Mouse (Mus musculus) adrenal gland (tissue): ENCODE measurements around the gene Baiap2.

Source experiments
- intact Hi-C: fragments of 180-260 bp; cut with DNase I; formaldehyde crosslinking; loops from one replicate; pipeline ENCODE4 v1.15.1; 2025

Baiap2 gene

GRCm38 (mm10) chr11:119942201-119942726 lies 299 bp upstream of the Baiap2 start:
- intact Hi-C loops = loop anchor here (10.0 kb wide), 1 partner anchor 153 kb away; the partner anchor contains the start of genes Ndufaf8 and Tepsin

GRCm38 (mm10) chr11:119943428-119943988 lies 945 bp downstream of the Baiap2 start:
- intact Hi-C loops = loop anchor here (10.0 kb wide), 1 partner anchor 151 kb away; the partner anchor contains the start of genes Ndufaf8 and Tepsin

GRCm38 (mm10) chr11:119945343-119945742 lies 2.8 kb downstream of the Baiap2 start:
- intact Hi-C loops = loop anchor here (10.0 kb wide), 1 partner anchor 149 kb away; the partner anchor contains the start of genes Ndufaf8 and Tepsin

- intact Hi-C loops = loop anchor here (10.0 kb wide), 1 partner anchor 147 kb away; the partner anchor contains the start of genes Ndufaf8 and Tepsin
Observed at GRCm38 (mm10) chr11:119947426-119947825, 4.9 kb downstream of the Baiap2 start.

GRCm38 (mm10) chr11:119947897-119948296 lies 5.3 kb downstream of the Baiap2 start:
- intact Hi-C loops = loop anchor here (10.0 kb wide), 1 partner anchor 147 kb away; the partner anchor contains the start of genes Ndufaf8 and Tepsin

- intact Hi-C loops = loop anchor here (10.0 kb wide), 1 partner anchor 146 kb away; the partner anchor contains the start of genes Ndufaf8 and Tepsin
Observed at GRCm38 (mm10) chr11:119948305-119948704, 5.7 kb downstream of the Baiap2 start.

GRCm38 (mm10) chr11:119948803-119949202 lies 6.2 kb downstream of the Baiap2 start:
- intact Hi-C loops = loop anchor here (10.0 kb wide), 1 partner anchor 146 kb away; the partner anchor contains the start of genes Ndufaf8 and Tepsin

- intact Hi-C loops = no loop called here
Observed at GRCm38 (mm10) chr11:119950535-119950934, 8.0 kb downstream of the Baiap2 start.

GRCm38 (mm10) chr11:119951326-119951725 lies 8.8 kb downstream of the Baiap2 start:
- intact Hi-C loops = no loop called here

- intact Hi-C loops = no loop called here
Observed at GRCm38 (mm10) chr11:119952429-119953224, 10.1 kb downstream of the Baiap2 start.

GRCm38 (mm10) chr11:119954233-119954632 lies 11.7 kb downstream of the Baiap2 start:
- intact Hi-C loops = no loop called here

- intact Hi-C loops = no loop called here
Observed at GRCm38 (mm10) chr11:119954749-119955337, 12.3 kb downstream of the Baiap2 start.

GRCm38 (mm10) chr11:119955432-119955831 lies 12.9 kb downstream of the Baiap2 start:
- intact Hi-C loops = no loop called here

GRCm38 (mm10) chr11:119956590-119956989 lies 14.0 kb downstream of the Baiap2 start:
- intact Hi-C loops = no loop called here

GRCm38 (mm10) chr11:119958856-119959255 lies 16.3 kb downstream of the Baiap2 start:
- intact Hi-C loops = no loop called here

GRCm38 (mm10) chr11:119959714-119960113 lies 17.2 kb downstream of the Baiap2 start:
- intact Hi-C loops = no loop called here

- intact Hi-C loops = no loop called here
Observed at GRCm38 (mm10) chr11:119960671-119961070, 18.1 kb downstream of the Baiap2 start.

GRCm38 (mm10) chr11:119961511-119961910 lies 18.9 kb downstream of the Baiap2 start:
- intact Hi-C loops = no loop called here

- intact Hi-C loops = no loop called here
Observed at GRCm38 (mm10) chr11:119965053-119965452, 22.5 kb downstream of the Baiap2 start.

GRCm38 (mm10) chr11:119966294-119966693 lies 23.7 kb downstream of the Baiap2 start:
- intact Hi-C loops = no loop called here

- intact Hi-C loops = no loop called here
Observed at GRCm38 (mm10) chr11:119967401-119967800, 24.8 kb downstream of the Baiap2 start.
